Mouse (Mus musculus): ENCODE results near the gene Snd1.

Snd1 gene

DNA sequence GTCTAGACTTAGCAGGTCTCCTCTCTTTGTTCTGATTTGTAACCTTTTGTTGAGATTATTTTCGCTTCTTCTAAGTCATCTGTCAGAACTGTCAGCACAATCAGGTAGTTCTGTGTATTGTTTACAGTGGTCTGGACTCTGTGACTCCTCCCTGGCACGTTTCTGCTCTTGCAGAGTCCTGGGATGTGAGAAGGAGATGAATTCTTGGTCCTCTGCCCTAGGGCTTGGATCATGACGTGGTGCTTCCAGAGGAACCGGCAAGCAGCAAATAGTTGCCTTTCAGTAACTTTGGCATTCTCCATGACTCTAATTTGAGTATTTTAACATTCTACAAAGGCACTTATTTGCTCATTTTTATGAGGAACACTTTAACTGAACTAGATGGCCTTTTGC lies 242.9 kb downstream of the Snd1 start:
- DNase-seq, result no peak

DNA sequence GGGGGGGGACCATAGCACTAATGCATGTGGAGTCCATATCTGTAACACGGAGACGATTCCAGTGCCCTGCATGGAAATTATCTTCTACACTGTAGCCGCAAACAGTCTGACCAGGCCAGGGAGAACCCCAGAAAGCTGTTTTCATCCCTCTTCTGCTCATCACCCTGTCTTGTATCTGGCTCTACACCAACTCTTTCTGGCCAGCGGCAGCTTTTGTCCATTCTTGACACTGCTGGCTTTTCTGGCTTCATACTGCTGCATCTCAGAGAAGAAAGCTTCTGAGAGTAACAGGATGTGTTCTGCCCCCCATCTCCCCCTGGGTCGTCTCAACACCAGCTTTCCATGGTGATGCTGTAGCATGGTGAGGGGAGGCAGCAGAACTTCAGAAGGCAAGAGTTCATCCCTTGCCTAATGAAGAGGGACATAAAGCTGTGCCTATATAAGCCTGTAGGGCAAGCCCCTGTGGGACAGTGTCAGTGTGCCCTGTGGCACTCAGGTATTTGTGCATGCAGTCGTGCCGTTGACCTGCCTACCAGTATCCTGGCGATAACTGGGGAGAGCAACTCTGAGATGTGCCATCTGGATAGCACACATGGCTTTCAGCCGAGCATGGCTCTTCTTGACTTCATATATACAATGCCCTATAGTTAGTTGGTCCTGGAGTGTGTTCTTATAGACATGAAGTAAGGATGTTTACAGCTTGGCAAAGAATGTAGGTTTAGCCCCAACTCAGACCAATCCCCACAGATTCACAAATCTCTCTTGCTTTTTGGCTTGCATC lies 245.6 kb downstream of the Snd1 start:
- no peak for DNase-seq

DNA sequence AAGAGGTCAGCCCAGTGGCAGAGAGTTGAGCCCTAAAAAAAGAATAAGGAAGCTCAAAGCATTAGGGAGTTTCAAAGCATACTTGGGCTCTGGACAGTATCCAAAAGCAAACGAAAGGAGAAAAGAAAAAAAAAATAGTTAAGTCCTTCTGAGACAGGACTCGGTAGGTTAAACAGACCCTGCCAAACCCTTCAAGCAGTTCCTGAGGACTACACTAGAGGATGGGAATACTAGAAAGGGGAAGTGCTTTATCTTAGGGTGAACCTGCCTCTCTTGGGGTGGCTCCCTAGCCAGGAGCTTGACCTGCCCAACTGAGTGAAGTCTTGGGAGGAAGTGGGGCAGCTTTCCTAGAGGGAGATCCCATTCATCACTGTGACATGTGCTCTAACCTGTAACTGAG lies 248.1 kb downstream of the Snd1 start:
- DNase-seq, result no peak

DNA sequence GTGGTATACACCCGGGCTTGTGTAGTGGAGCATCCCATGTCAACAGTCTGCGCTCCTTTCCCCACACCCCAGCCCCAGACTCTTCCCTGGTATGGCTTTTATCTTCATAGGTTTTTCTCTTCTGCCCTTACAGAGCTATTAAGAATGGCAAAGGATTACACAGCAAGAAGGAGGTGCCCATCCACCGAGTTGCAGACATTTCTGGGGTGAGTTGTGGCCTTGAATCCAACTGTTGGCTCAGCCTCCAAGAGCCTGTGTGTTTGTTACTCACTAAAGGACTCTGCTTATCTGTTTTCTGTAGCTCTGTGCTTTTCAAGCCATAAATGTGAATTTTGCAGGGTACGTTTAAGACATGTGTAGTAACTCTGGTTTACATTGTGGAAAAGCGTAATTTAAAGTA lies 249.8 kb downstream of the Snd1 start:
- DNase-seq, result no peak

DNA sequence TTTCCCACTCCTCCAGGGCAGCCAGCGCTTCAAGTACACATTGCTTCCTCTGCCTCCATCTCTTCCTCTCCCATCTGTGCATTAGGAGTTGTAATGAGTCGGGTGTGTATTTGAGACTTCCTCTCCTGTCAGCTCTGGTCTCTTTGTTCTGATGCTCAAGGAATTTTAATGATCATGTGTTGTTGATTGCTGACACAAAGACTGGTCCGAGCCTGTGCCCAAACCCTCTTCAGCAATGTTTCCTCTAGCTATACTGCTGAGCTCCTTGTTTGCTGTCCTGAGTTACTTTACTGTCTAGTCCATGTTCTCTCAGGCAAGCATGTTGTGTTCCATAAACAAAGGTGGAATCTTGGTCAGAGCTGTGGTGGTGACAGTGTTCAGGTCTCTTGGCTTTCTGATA lies 254.3 kb downstream of the Snd1 start:
- no peak for DNase-seq

DNA sequence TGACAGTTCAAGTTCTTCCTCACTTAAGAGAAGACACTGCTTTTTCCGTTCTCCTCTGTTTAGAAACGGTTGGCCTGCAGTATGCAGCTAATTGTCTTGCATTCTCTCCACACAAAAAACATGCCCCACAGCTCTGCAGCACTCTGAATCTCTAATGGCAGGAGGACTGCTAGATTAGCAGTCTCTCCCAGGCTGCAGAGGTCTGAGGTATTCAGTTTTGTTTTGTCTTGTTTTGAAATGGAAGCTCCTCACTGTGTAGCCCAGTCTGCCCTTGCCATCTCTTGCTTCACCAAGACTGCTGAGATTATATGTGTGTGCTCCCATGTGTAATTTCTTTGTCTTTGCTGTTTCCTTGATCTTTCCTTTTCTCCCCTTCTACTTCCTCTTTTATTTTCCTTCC lies 254.7 kb downstream of the Snd1 start:
- DNase-seq, result no peak

DNA sequence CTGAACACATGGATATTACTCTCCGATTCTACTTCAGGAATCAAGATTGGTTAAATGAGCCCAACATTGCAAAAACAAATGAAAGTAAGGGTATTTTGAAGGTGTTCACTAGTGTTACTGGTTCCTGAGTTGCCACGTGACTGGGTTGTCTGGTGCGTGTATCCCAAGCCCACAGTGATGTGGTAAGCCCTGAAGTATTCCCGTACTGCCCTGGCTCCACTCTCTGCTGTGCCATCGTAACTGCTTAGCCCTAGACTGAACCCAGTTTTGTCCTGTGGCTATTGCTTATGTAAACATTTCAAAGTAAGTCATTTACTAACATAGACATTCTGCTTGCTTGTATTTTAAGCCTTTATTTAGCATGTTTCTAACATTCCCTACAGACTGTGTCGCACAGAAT lies 256.3 kb downstream of the Snd1 start:
- no peak for DNase-seq

DNA sequence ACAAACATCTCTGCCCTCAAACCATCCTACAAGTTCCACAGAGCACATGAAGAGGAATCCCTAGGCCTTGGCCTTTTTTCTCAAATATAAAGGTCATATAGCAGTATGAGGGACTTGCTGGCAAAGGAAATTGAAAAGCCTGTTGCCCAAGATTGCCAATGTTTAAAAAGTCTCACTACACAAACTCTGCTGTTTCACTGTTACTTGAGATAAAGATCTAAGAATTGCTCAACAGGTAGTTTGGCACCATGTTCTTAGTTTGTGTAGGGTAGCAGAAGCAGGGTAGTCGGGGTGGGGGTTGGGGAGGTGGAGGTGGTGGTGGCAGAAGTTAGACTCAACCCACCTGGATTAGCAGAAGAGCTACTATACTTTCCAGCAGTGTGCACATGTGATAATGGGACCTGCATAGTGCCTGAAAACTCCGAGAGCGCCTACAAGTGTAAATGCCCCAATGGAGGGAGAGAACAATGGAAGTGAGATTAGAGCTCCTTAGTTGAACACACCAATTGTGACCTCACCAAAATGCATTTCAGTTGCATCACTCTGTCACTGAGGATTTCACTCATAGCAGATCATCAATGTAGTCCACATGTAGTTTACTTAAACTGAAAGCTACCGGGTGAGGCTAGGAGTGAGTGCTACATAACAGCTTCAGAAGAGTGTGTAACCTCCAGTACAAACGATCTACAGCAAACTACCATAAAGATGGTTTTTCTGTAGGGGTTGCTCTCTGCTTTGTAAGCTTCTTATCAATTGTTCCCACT lies 259.1 kb downstream of the Snd1 start:
- DNase-seq, result no peak

DNA sequence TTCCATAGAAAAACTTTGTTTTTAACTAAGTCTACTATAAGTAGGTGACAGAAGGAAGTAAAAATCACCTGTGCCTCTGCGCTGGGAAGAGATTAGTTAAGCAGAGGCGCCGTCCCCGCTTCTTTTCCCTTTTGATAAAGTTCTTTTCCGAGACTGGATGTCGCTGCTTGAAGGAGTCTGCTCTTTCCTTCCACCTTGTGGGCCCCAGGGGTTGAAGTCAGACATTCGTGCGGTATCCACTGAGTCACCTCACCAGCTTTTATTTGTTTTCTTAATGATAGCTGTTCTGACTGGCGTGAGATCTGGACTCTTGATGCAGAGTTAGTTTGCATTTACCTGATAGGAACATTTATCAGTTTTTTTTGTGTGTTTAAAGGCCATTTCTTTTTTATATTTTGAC lies 260.2 kb downstream of the Snd1 start:
- DNase-seq, result no peak

DNA sequence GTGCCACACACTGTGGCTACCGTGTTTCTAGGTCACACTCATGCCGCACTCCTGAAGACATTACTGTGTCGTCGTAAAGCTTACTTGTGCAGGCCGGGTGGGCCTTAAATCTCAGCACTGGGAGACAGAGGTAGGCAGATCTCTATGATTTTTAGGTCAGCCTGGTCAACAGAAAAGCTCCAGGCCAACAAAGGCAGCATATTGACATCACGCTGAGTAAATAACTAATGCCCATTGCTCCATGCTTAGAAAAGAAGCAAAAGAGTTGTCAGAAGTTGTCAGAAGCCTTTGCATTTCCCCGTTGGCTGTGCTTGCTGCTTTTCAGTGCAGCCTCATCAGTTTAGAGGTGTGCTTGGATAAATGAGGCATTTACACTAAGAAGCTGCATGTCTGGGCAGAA lies 261.7 kb downstream of the Snd1 start:
- DNase-seq, result no peak

DNA sequence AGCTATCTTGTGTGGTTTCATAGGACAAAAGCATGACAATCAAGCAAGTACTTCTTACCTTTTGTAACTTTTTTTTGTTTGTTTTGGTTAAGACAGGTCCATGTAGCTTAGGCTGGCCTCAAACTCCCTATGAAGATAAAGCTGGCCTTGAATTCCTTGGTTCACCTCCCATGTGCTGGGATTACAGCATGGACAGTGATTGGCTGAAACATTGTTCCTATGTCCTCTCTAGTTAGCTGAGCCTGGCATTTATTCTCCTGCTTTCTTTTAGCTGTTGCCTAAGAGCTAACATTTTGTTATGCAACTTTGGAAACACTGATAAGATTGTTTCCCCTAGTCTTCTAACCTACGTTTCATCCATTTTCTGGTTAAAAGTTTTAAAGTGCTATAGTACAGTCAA lies 262.7 kb downstream of the Snd1 start:
- DNase-seq, result no peak

DNA sequence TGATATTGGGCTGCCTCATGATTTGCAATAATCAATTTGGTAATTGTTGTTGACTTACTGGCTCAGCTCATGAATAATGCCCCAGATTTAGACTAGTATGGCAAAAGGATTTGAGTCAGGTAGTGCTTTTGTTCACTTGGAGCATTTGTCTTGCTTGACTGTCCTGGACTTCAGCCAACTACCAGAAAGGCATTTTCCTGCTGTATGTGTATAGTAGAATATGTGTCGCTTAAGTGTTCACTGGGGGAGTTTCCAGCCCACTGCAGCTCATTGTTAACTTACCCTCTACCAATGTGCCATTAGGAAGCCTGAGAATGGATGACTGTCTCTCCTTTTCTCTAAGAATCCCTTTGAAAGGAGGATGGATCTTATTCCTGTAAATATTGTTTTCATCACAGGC lies 268.6 kb downstream of the Snd1 start:
- no peak for DNase-seq

DNA sequence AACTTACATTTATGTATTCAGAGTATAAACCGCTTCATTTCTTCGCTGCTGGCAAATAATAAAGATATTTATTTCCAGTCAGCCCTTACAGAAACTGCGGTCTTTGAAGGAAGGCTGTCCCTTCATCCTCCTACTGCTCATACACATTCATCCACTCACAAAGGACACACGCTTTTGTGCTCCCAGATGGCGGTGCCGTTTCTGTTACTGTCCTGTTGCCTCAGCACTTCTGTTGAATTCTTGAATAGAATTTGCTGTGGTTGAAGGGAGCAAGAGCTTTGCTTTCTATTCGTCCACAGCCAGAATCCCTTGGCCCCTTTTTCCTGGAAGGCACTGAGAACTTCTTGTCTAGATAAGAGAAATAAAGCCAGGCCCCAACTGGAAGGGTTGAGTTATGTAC lies 270.9 kb downstream of the Snd1 start:
- no peak for DNase-seq

DNA sequence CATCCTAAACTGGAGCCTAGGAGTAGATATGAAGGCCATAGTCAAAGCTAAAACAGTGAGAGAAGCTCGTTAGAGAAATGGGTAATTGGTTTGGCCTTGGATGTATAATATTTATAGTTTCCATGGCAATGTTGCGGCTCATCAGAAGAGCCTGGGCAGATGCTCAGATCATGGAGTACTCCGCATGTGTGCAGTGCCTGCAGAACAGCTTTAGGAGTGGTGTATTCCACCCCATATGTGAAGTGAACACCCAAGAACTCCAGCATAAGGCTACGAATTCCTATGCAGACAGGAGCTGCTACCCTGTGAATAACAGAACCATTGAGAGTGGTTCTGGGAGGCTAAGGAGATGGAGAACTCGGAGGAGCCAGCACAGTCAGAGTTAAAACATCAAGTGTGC lies 272.1 kb downstream of the Snd1 start:
- no peak for DNase-seq

DNA sequence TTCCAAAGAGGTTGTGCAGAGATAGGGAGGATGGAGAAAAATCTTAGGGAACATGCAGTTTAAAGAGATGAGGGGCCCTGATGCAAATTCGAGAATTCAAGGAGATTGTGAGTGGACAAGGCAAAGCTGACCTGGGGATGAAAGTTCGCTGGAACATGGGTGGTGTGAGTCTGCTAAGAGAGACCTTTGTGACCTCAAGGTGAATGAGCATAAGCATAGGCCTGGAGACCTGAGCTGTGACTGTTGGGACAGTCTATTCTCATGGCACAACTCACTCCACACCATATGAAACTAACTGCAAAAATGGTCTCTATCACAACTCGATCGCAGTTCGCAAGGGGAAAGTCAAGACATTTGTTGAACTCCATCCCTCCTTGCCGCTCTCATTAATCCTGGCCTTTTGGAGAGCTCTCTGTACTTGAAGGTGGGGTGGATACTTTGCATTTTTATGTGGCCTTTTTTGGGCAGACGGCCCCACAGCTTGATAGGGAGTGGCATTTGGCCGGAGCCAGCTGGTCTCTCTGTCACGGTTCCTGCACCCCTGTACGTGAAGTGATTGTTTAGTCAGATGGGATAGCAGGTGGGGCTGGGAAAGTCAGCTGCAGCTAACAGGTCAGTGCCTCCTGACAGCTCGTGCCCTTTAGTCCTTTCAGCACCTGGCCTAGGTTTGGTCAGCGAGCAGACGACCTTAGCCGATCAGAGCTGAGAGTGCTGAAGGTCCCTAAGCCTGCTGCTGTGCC lies 273.2 kb downstream of the Snd1 start:
- DNase-seq, result peak; percentile 18

DNA sequence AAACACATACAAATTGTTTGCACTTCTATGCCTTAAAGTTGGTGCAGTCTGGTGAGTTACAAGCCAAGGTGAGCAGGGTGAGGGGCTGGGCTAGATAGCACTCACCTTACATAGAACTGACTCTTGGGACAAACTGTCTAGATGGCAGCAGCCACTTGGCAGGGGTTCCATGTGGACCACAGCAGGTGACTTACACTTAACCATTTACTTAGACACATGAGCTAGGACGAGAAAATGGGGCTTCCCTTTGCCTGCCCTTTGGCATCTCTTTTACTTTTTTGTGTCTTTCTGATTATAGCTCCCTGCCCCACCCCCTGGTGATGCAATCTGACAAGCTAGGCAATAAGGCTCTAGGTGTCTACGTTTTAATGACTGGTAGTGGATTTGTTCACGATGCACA lies 274.3 kb downstream of the Snd1 start:
- DNase-seq, result no peak

DNA sequence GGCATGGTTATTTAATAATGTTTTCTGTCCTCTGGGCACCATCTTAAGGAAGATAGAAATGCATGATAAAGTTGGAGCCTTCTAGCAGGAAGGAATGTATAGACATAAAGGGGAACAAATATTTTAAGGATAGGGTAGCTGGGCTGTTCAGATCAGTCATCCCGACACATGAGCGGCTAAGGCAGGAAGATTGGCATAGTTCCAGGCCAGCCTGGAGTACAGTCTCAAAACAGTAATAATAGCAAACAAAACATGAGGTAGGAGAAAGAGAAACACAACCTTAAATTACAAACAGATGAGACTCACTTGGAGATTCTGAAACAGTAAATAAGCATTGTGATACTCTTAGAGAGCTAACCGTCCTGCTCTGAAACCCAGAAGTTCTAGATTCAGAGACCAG lies 276.2 kb downstream of the Snd1 start:
- no peak for DNase-seq

DNA sequence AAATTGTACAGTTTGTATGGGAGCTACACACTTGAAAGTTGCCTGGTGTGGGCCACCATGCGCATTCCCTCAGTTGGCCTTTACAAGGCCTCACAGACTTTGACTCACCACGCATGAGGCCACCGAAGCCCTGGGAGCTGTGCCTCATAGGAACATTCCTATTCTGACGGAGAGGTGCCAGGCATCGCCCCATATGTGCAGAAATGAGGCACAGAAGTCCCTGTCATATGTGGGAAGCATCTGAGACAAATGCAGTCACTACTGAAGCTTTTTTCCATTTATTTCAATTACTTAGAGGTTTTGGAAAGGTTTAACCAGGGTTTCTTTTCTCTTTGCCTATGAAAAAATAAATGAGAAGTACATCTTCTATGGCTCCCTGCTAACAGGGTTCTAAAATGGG lies 278.3 kb downstream of the Snd1 start:
- no peak for DNase-seq

DNA sequence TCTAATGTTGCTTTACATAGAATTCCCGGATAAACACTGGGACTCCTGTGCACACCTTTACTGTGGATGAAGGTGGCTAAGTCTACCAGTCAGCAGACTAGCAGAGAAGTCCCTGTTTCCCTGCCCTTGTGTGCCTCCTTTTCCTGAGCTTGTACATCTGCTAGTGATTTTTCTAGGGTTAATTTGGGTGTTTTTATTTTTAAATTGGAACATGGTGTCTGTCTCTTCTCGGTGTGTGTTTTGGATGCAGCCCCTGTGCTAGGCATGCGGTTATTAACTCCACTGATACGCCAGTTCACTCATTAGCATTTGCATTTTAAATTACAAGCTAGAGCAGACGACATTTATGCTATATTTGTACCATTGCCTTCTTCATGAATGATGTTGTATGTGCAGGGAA lies 278.7 kb downstream of the Snd1 start:
- no peak for DNase-seq

DNA sequence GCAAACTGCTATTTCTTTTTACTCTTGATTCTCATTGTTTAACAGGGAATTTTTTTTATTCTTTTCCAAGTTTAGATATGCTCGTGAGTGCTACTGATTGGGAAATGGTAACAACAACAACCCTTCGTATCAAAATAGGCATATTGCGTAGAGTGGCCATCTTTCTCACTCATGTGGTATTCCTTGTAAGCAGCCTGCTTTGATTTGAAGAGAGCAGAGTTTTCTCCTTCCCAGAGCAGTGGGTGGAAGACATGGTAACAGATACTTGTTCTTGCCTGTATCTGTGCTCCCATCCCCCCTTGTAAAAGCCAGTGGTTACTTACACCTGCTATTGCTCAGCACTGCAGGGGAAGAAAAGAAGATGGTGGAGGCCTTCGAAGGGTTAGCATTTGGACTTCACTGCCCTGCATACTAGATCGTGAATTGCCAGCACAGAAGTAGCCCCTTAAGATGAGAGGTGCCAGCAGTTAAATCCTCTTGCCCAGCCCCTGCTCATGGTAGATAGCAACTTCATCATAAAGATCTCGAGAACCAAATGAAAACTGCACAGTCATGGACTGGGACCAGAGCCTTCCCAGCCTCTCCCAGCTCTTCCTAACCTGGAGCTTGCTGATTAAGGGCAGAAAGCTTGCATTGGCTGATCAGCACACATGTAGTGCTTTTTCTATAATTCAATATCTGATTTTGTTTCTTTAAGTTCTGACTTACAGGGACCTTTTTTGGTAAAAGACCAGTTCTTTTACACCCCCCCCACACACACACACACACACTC lies 279.4 kb downstream of the Snd1 start:
- no peak for DNase-seq

DNA sequence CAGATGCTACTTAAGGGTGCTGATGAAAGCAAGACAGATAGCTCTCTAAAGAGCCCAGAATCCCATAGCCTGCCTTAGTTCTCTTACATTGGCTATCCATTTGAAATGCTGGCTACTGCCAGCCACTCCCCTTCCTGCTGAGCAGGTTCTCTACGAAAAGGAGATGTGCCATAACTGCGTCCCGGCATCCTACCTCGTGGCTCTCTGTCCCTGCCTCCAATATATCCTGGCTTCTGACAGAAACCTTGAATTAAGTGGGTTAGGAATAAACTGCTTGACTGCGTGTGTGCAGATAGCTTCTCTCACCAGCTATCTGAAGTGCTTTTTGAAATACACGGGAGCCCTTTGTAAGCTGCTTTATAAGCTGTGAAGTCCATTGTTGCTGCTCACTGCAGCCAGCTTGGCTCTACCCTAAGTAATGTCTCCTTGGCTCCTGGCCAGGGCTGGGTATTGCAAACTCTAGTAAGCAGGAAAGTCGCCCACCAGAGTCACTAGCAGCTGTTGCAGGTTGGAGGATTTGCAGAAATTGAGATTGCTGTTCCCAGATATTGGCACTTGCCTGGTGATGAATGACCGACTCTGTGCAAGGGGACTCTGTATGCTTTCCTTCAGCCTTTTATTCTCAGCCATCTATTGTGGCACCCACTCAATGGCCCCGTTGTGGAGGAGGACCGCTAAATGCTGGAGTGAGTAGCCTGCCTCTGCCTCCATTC lies 281.5 kb downstream of the Snd1 start:
- DNase-seq, result peak; percentile 19

DNA sequence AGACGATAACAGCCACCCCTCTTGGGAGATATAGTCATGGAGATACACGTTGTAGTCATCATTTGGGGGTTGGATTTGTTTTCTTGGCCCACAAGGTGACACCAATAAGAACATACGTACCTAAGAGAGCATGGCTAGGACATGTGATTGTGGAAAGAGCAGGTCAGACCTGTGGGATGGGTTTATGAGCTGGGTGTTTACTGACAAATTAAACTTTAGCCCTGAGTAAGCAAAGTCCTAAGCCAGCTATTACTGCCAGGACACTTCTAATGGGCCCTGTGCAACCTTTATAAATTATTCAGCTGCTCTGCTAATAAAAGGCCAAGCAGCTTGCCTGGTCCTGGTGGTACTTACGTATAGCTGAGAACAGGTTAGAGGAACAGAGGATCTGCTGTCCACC lies 283.4 kb downstream of the Snd1 start:
- peak; percentile 16 for DNase-seq

DNA sequence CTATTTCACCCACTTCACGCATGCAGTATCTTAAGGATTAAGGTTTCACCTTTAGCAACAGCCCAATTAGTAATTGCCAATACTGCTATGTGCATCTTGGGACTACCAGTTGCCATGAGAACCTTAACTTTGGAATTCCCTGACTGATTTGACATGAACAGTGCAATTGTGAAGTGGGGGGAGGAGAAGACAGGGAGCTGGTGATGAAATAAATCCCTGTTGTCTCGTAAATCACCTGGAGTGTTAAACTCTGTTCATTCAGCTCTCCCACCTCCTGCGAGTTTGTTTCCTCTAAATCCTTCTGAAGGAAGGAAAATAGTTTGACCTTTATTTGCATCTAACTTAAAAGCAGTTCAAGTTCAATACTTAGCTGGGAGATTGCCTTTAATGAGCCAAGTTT lies 286.8 kb downstream of the Snd1 start:
- DNase-seq, result no peak

Data from kidney, adult 18-20 months (tissue).